Mouse (Mus musculus) limb, embryonic 12.5 days (tissue): ENCODE measurements around the gene Olfr332. TPM values are rescaled to one million over a fixed set of nuclear protein-coding genes. Genes with fewer than 3 reads are reported as not detected.
"Not testable (repeated sequence)": the region's sequence is repeated elsewhere in the genome, so short reads cannot be mapped to it uniquely, and the experiment has no call there.

Experiments used
- ATAC-seq: fragments of 200-750 bp; cut with Nextera tagmentation; 2 replicates; pipeline ENCODE4 v1.8.0; 2017; ENCODE audit warnings: low read depth, moderate TSS enrichment; ENCODE audit not compliant: insufficient number of reproducible peaks, insufficient read depth, low FRiP score, low TSS enrichment
- H3K27ac ChIP-seq: fragments of 300-500 bp; sonication (generic); 2 replicates; pipeline ENCODE4 v1.5.1; 2016; ENCODE audit warnings: mild to moderate bottlenecking, moderate library complexity
- H3K27me3 ChIP-seq: fragments of 300-500 bp; sonication (generic); 2 replicates; pipeline ENCODE4 v1.6.1; 2016; ENCODE audit warnings: mild to moderate bottlenecking, moderate library complexity
- H3K36me3 ChIP-seq: fragments of 300-500 bp; sonication (generic); 2 replicates; pipeline ENCODE4 v1.6.1; 2016; ENCODE audit warnings: mild to moderate bottlenecking, moderate library complexity
- H3K4me1 ChIP-seq: fragments of 300-500 bp; sonication (generic); replicated peaks from 2 replicates; pipeline ENCODE4 v1.6.1; 2016
- H3K4me2 ChIP-seq: fragments of 300-500 bp; sonication (generic); 2 replicates; pipeline ENCODE4 v1.6.1; 2016; ENCODE audit warnings: mild to moderate bottlenecking, moderate library complexity
- H3K4me3 ChIP-seq: fragments of 300-500 bp; sonication (generic); replicated peaks from 2 replicates; pipeline ENCODE4 v1.5.1; 2016; ENCODE audit warnings: mild to moderate bottlenecking
- H3K9ac ChIP-seq: fragments of 300-500 bp; sonication (generic); replicated peaks from 2 replicates; pipeline ENCODE4 v1.6.1; 2016; ENCODE audit warnings: mild to moderate bottlenecking, moderate library complexity
- H3K9me3 ChIP-seq: fragments of 300-500 bp; sonication (generic); 2 replicates; pipeline ENCODE4 v1.6.1; 2016; ENCODE audit warnings: mild to moderate bottlenecking, moderate library complexity
- WGBS: fragments of 180-500 bp; shearing (Covaris S2); methylation state at CpG from one replicate; pipeline ENCODE4 v1.1.7; 2016; 5-methylcytosine and 5-hydroxymethylcytosine counted together
- polyA plus RNA-seq: library from polyadenylated mRNA; unstranded; fragments of >200 nt; fragmentation: Nextera tagmentation; extraction: Ambion mirVana; gene quantifications from 2 replicates; pipeline ENCODE4 v1.2.1, GENCODE M21; 2016

Olfr332 gene
- not detected in 2 replicates for polyA plus RNA-seq

DNA sequence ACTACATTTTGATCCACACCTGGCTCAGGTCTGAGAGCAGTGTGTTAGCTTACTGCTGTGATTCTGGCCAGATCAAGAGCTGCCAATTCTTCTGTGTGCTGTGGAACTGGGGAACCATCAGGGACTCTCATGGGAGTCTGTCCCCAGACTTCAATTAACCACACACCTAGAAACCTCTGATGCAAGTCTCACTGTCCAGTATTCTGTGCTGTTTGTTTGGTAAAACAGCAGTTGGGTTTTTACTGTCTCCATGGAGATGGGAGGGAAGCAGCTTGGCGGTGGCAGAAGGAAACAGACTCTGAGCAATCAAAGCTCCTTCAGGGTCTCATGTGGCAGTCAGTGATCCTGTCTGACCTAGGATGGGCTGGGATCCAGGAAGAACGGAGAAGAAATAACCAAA is at the start of gene Olfr332:
Gene Olfr332, minus strand, starts transcription at position 101 of the 400 bp plus-strand sequence.
- 87% methylated on average over 2 of the region's 2 CpGs for WGBS
- H3K9me3 ChIP-seq: no peaks in the 10 kb centered on the region
- H3K9ac ChIP-seq: no peak within 1 kb of the TSS
- H3K36me3 ChIP-seq: no peaks in the 10 kb centered on the region
- no peaks in the 10 kb centered on the region for H3K4me1 ChIP-seq
- no peak within 1 kb of the TSS for H3K4me2 ChIP-seq
- ATAC-seq: no peak
- no peaks in the 10 kb centered on the region for H3K27me3 ChIP-seq
- no peak within 1 kb of the TSS for H3K27ac ChIP-seq
- H3K4me3 ChIP-seq: no peak within 1 kb of the TSS

DNA sequence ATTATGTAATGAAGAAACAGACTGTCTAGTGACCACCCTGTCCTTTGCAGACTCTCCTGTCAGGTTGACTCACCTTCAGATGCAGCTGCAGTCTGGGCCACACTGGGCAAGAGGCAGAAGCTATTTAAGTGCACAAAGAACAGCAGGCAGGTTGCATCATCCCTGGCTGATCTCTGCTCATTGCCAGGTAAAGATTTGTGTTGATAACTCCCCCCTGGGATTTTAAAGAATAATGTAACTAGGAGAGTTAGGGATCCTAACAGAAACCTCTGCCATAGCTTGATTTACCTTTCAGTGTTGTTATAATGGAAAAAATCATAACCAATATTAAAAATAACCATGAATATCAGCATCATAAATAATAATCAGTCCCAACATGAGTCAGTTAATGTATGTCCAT is 42.4 kb upstream of the Olfr332 start, which contains the start of gene Olfr330:
Gene Olfr330, minus strand, starts transcription at position 101 of the 400 bp plus-strand sequence.
- H3K4me1 ChIP-seq, H3K9ac ChIP-seq, H3K9me3 ChIP-seq, H3K4me3 ChIP-seq, H3K4me2 ChIP-seq, H3K36me3 ChIP-seq, ATAC-seq, H3K27me3 ChIP-seq, H3K27ac ChIP-seq: not testable (repeated sequence)

DNA sequence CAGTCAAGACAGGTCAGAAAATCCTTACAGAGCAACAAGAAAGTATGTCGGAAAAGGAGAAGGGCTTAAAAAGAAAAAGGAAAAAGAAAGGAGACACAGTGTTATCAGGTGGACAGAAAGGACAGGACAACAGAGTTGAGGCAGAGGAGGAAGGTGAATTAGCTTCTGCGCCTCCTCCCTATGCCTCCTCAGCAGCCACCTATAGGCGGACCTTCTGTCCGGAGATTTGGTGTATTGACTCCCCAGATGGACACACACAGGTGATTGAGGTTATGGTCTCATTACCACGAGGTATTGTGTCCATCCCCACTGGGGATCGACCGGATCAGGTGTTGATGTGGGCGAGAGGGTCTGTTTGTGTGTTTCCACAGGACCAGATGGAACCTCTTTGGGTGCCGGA is 27.4 kb upstream of the Olfr332 start:
- not testable (repeated sequence) for H3K9me3 ChIP-seq, H3K27ac ChIP-seq, ATAC-seq, H3K36me3 ChIP-seq, H3K4me1 ChIP-seq, H3K9ac ChIP-seq, H3K4me3 ChIP-seq, H3K27me3 ChIP-seq, H3K4me2 ChIP-seq
- WGBS: 85% methylated on average over 7 of the region's 9 CpGs

DNA sequence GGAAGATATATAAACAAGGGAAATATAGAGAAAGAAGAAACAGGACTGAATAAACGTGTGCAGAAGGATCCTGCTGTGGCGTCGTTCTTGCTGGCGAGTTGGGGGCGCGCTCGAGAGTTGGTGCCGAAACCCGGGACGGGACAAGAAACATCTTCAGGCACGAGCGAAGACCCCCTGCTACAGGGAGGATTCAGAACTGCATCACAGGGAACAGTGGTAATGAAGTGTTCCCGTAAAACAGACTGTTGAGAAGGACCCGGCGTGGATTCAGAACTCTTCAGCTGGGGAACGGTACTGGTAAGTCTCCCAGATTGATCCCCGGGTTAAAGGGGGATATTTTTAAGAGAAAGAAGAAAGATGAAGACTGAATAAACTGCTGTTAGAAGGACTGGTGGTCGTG is 26.6 kb upstream of the Olfr332 start:
- H3K27ac ChIP-seq, ATAC-seq, H3K36me3 ChIP-seq, H3K4me2 ChIP-seq, H3K4me1 ChIP-seq, H3K4me3 ChIP-seq, H3K27me3 ChIP-seq, H3K9ac ChIP-seq, H3K9me3 ChIP-seq: not testable (repeated sequence)
- WGBS: 90% methylated on average over 18 of the region's 18 CpGs

DNA sequence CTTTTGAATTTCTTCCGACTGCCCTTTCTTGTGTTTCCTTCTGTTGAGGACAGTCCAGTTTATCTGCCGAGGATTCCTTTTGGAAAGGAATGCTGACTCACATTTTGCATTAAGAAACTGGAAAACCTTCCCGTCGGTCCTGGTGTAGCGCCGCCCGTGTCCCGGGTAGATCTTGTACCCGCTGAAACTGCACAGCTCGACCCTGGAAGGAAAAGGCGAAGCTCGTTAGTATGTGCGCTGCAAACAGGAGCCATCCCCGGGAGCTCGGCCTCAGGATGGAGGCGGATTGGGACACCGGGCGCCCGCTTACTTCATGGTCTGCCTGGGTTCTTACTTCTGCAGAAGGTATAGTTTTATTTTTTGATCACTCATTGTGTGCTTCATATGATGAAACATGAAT is 16.7 kb upstream of the Olfr332 start:
- H3K4me1 ChIP-seq, H3K4me3 ChIP-seq, H3K27me3 ChIP-seq, H3K9me3 ChIP-seq, H3K27ac ChIP-seq, H3K36me3 ChIP-seq, H3K4me2 ChIP-seq, ATAC-seq, H3K9ac ChIP-seq: not testable (repeated sequence)
- WGBS: 83% methylated on average over 19 of the region's 19 CpGs

DNA sequence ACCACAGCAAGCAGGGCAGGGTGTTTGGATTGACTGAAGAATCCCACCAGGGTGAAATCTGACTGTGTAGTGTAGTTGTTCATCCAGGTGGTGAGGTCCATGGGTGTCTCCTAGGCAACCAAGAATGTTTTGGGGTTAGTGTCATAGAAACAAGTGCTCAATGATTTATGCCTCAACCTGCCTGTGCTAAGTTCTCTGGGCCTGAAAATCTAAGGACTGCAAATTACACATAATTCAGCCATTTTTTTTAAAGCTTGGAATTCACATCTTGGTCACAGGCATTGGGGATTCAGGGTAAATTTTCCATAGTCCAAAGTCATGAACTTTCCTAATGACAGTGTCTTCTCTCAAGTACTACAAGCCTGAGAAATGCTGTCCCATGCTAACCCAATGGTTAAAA is 10.1 kb upstream of the Olfr332 start, which contains the start of gene Olfr331:
Gene Olfr331, minus strand, starts transcription at position 101 of the 400 bp plus-strand sequence.
- H3K27ac ChIP-seq, ATAC-seq, H3K4me1 ChIP-seq: not testable (repeated sequence)

DNA sequence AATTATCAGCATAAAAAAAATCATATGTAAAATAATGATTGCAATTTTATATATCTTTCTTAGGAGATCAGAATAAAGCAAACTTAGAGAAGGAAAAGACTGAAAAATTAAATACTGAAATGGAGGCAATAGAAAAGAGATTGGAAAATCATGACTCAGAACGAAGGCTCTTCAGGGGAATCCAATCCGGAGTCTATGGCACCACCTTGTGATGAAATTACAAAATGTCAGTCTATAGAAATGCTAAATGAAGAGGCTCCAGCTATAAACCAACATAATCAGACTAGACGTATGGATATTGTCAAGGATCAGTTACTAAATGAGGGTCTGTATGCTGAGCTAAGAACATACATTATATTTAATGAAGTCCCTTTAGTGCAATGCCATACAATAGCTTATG is 6.9 kb upstream of the Olfr332 start:
- H3K27me3 ChIP-seq: no peaks in the 10 kb centered on the region
- no peak for ATAC-seq
- H3K9ac ChIP-seq: no peak overlapping the region
- H3K9me3 ChIP-seq: no peaks in the 10 kb centered on the region
- WGBS: 58% methylated on average over 3 of the region's 3 CpGs
- H3K36me3 ChIP-seq: no peaks in the 10 kb centered on the region
- H3K4me3 ChIP-seq: no peak overlapping the region
- no peak overlapping the region for H3K27ac ChIP-seq
- no peaks in the 10 kb centered on the region for H3K4me1 ChIP-seq
- no peak overlapping the region for H3K4me2 ChIP-seq

More for the DNA sequence above, 10.1 kb upstream of the Olfr332 start, which contains the start of gene Olfr331:
- H3K4me3 ChIP-seq, H3K9me3 ChIP-seq, H3K4me2 ChIP-seq, H3K27me3 ChIP-seq, H3K36me3 ChIP-seq, H3K9ac ChIP-seq: not testable (repeated sequence)

DNA sequence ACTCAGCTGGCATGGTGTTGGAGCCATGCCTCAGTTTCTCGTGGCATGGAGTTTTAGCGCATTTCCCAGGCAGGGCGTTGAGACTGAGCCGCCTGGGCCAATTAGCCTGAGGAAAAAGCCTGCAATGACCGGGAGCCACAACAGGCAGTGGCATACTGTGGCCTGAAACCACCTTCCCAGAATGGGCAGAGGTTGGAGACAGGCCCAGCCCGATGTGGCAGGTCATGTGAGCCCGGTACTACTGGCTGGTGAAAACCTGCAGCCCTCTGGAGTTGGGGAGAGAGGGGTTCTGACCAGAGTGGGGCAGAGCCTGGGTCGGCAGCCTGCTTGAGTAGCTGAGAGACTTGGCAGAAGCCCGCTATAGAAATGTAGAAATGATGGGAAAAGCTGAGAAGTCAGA is 6.4 kb upstream of the Olfr332 start:
- Histone ChIP-seq H3K27ac (no peak overlapping the region), H3K36me3 (no peaks in the 10 kb centered on the region), H3K27me3 (no peaks in the 10 kb centered on the region), H3K4me2 (no peak overlapping the region), H3K9ac (no peak overlapping the region), H3K4me3 (no peak overlapping the region), H3K4me1 (no peaks in the 10 kb centered on the region), H3K9me3 (no peaks in the 10 kb centered on the region)
- WGBS: 73% methylated on average over 9 of the region's 9 CpGs
- ATAC-seq: no peak

DNA sequence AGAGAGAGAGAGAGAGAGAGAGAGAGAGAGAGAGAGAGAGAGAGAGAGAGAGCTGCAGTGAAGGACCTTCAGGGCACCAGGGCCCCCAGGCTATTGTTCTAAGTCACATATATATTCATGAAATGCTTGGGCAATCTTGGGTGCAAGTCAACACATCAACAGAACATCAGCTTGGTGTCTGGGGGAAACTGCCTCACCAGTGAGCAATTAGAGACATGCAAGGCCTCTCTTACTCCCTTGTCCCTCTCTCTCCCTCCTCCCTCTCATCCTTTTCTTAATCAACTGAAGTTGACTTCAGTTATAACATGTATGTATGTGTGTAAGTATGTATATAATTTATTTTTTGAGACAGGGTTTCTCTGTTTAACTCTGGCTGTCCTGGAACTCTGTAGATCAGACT is 30.2 kb downstream of the Olfr332 start, which contains the start of gene Olfr30:
Gene Olfr30, minus strand, starts transcription at position 101 of the 400 bp plus-strand sequence.
- Histone ChIP-seq H3K9me3 (no peaks in the 10 kb centered on the region), H3K9ac (no peak within 1 kb of the TSS), H3K4me1 (no peaks in the 10 kb centered on the region), H3K27me3 (no peaks in the 10 kb centered on the region; the same call in 1 of the 2 replicates), H3K36me3 (no peaks in the 10 kb centered on the region), H3K4me2 (no peak within 1 kb of the TSS), H3K27ac (no peak within 1 kb of the TSS), H3K4me3 (no peak within 1 kb of the TSS)
- ATAC-seq: no peak

DNA sequence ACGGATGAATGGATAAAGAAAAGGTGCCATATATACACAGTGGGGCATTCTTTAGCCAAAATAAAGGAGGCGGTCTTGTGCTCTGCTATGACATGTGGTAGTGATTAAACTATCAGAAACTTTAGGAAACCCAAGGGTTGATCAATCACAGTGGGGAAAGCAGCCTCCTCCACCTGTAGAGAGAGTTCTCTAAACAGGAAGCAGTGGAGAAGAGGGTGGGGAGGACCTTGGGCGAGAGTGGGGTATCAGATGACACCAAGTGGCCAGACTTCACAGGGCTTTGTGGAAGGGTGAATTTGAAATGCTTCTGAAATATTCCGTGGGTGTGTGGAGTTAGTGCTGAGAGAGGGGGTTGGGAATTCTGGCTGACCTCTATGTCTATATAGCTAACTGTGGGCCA is 38.8 kb downstream of the Olfr332 start:
- no peak overlapping the region for H3K9ac ChIP-seq
- H3K4me2 ChIP-seq: no peak overlapping the region
- no peaks in the 10 kb centered on the region for H3K27me3 ChIP-seq
- no peak for ATAC-seq
- H3K36me3 ChIP-seq: no peaks in the 10 kb centered on the region
- peaks cover 14% of the 10 kb centered on the region for H3K4me1 ChIP-seq
- 0 out of 2 replicates have a peak, but pooled peaks cover 6% of the 10 kb centered on the region for H3K9me3 ChIP-seq
- WGBS: 14% methylated on average over 4 of the region's 4 CpGs
- no peak overlapping the region for H3K27ac ChIP-seq
- no peak overlapping the region for H3K4me3 ChIP-seq

DNA sequence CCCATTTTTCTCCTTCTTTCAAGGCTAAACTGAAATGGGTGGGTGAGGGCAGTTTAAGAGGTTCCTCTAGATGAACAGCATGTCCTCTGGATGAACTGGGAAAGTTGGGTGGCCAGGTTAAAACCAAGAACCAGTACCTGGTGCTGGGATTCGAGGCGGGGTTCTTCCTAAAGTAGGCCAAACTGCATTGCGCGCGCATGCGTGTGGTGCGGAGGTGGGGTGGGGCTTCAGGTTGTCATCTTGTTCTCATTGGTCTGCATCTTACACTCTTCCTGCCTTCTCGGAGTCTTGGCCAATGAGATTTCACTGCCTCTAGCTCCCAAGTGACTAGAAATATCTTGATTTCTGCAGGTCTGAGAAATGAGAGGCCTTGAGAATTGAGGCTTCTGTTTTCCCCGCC is 39.6 kb downstream of the Olfr332 start, which contains the start of gene Lypd9:
Gene Lypd9, minus strand, starts transcription at position 165 of the 400 bp plus-strand sequence.
- H3K36me3 ChIP-seq: no peaks in the 10 kb centered on the region
- WGBS: 94% methylated on average over 9 of the region's 9 CpGs
- H3K27me3 ChIP-seq: no peaks in the 10 kb centered on the region
- no peak within 1 kb of the TSS for H3K4me2 ChIP-seq
- no peak within 1 kb of the TSS for H3K9ac ChIP-seq
- H3K4me3 ChIP-seq: no peak within 1 kb of the TSS
- no peak within 1 kb of the TSS for H3K27ac ChIP-seq
- H3K4me1 ChIP-seq: peaks cover 14% of the 10 kb centered on the region
- no peak for ATAC-seq
- peaks cover 11% of the 10 kb centered on the region; the same call in 1 of the 2 replicates for H3K9me3 ChIP-seq
